Mouse (Mus musculus) embryonic facial prominence, embryonic 14.5 days (tissue): ENCODE results near the gene Ms4a10. TPM values are rescaled to one million over a fixed set of nuclear protein-coding genes. Genes with fewer than 3 reads are reported as not detected.

Experiments
- ATAC-seq: fragments of 200-750 bp; cut with Nextera tagmentation; 2 replicates; pipeline ENCODE4 v1.8.0; 2017; ENCODE audit warnings: low read depth, moderate number of reproducible peaks, moderate TSS enrichment
- DNase-seq: peaks from one replicate; pipeline ENCODE4 v3.0.0-alpha.2; 2015; ENCODE audit warnings: low spot score
- H3K27ac ChIP-seq: fragments of 300-500 bp; sonication (generic); replicated peaks from 2 replicates; pipeline ENCODE4 v1.5.1; 2014; ENCODE audit warnings: low read depth, mild to moderate bottlenecking, low read length, moderate library complexity
- H3K27me3 ChIP-seq: fragments of 300-500 bp; sonication (generic); replicated peaks from 2 replicates; pipeline ENCODE4 v1.6.1; 2014; ENCODE audit warnings: low read length; ENCODE audit not compliant: control insufficient read depth, insufficient read depth
- H3K36me3 ChIP-seq: fragments of 300-500 bp; sonication (generic); 2 replicates; pipeline ENCODE4 v1.6.1; 2014; ENCODE audit warnings: low read length, mixed read lengths; ENCODE audit not compliant: control insufficient read depth, insufficient read depth
- H3K4me1 ChIP-seq: fragments of 300-500 bp; sonication (generic); 2 replicates; pipeline ENCODE4 v1.6.1; 2014; ENCODE audit warnings: antibody characterized with exemption, low read length; ENCODE audit not compliant: control insufficient read depth, insufficient read depth
- H3K4me2 ChIP-seq: fragments of 300-500 bp; sonication (generic); 2 replicates; pipeline ENCODE4 v1.6.1; 2014; ENCODE audit warnings: low read depth, mild to moderate bottlenecking, low read length, moderate library complexity, mixed read lengths
- H3K4me3 ChIP-seq: fragments of 300-500 bp; sonication (generic); 2 replicates; pipeline ENCODE4 v1.5.1; 2014; ENCODE audit warnings: low read depth, mild to moderate bottlenecking, low read length
- H3K9ac ChIP-seq: fragments of 300-500 bp; sonication (generic); 2 replicates; pipeline ENCODE4 v1.6.1; 2014; ENCODE audit warnings: low read depth, mild to moderate bottlenecking, low read length, moderate library complexity, mixed read lengths
- H3K9me3 ChIP-seq: fragments of 300-500 bp; sonication (generic); 2 replicates; pipeline ENCODE4 v1.6.1; 2016; ENCODE audit warnings: low read length; ENCODE audit not compliant: control insufficient read depth
- WGBS: fragments of 180-500 bp; shearing (Covaris S2); extraction: QIAGEN DNeasy Blood & Tissue Kit; methylation state at CpG from one replicate; pipeline ENCODE4 v1.1.7; 2014; 5-methylcytosine and 5-hydroxymethylcytosine counted together
- polyA plus RNA-seq: library from polyadenylated mRNA; unstranded; fragments of >200 nt; fragmentation: Nextera tagmentation; extraction: Ambion mirVana; gene quantifications from 2 replicates; pipeline ENCODE4 v1.2.1, GENCODE M21; 2014

The Ms4a10 gene
- polyA plus RNA-seq: 0.53 and 0.89 TPM in 2 replicates

DNA sequence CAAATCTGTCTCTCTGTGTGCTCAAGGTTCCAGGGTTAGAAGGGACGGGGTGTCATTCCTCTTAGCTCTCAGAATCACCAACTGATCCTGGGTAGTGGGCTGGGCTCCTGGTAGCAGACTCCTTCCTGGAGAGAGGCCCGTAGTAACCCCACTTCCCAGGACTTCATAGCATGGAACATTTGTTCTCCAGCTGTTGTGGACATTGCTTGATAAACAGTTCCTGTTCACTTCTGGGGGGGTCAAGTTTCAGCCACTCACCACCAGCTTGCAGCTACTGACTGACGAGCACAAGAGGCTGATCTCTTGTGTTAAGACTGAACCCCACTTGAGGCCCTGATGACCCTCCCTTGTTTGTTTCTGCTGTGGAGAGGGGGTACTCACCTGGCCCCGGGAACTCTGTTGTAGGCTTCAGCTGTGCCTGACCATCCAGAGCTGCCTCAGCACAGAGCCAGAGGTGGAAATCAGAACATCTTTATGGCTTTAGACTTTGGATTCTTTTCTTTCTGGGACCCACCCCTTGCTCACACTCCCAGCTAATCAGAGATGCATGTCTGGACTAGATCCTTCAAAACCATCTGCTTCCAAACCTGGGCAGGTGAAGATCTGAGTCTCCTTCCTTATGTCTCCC is at the start of gene Ms4a10:
Ms4a10 (minus strand) TSS at position 433 of the 628 bp plus-strand sequence.
- 34% methylated on average over 4 of the region's 4 CpGs for WGBS
- Histone ChIP-seq H3K27ac (no peak within 1 kb of the TSS), H3K36me3 (no peaks in the 10 kb centered on the region), H3K9ac (no peak within 1 kb of the TSS), H3K4me3 (no peak within 1 kb of the TSS), H3K4me2 (no peak within 1 kb of the TSS), H3K9me3 (no peaks in the 10 kb centered on the region), H3K27me3 (no peaks in the 10 kb centered on the region), H3K4me1 (0 out of 2 replicates have a peak, but pooled peaks cover 5% of the 10 kb centered on the region)
- peak; percentile 82 for DNase-seq
- peak; percentile 81 for ATAC-seq

GRCm38 (mm10) chr19:11022382-11022781 is 47.9 kb upstream of the Ms4a10 start:
- ATAC-seq: no peak

DNA sequence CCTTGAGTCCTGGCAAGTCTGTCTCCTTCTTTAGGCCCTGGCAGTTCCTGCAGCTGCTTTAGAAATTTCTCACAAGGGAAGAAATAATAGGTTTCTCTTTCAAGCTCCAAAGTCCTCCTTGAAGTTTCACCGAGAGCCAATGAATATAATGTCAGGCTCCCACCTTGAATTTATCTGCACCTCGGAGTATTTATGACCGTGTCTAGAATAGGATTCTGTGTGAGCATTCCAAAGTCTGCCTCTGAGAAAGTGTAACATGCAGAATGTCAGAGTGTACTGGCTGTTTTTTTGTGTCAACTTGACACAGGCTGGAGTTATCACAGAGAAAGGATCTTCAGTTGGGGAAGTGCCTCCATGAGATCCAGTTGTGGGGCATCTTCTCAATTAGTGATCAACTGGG is 43.4 kb upstream of the Ms4a10 start, which contains the start of gene Ms4a18:
Ms4a18 (minus strand) TSS at position 141 of the 400 bp plus-strand sequence.
- no peak within 1 kb of the TSS for H3K4me3 ChIP-seq
- no peaks in the 10 kb centered on the region for H3K36me3 ChIP-seq
- DNase-seq: no peak
- 88% methylated on average over 3 of the region's 3 CpGs for WGBS
- ATAC-seq: no peak
- no peaks in the 10 kb centered on the region for H3K9me3 ChIP-seq
- no peaks in the 10 kb centered on the region for H3K4me1 ChIP-seq
- H3K27me3 ChIP-seq: no peaks in the 10 kb centered on the region
- no peak within 1 kb of the TSS for H3K27ac ChIP-seq
- no peak within 1 kb of the TSS for H3K9ac ChIP-seq
- no peak within 1 kb of the TSS for H3K4me2 ChIP-seq

More at GRCm38 (mm10) chr19:11022382-11022781, 47.9 kb upstream of the Ms4a10 start:
- no peak overlapping the region for H3K27ac ChIP-seq
- H3K9ac ChIP-seq: no peak overlapping the region
- H3K4me1 ChIP-seq: no peaks in the 10 kb centered on the region
- H3K4me2 ChIP-seq: no peak overlapping the region
- no peaks in the 10 kb centered on the region for H3K36me3 ChIP-seq
- no peak overlapping the region for H3K4me3 ChIP-seq
- DNase-seq: no peak
- H3K9me3 ChIP-seq: no peaks in the 10 kb centered on the region
- H3K27me3 ChIP-seq: no peaks in the 10 kb centered on the region

GRCm38 (mm10) chr19:11017251-11017650 is 42.8 kb upstream of the Ms4a10 start:
- no peaks in the 10 kb centered on the region for H3K27me3 ChIP-seq
- H3K4me2 ChIP-seq: no peak overlapping the region
- H3K36me3 ChIP-seq: no peaks in the 10 kb centered on the region
- 79% methylated on average over 2 of the region's 2 CpGs for WGBS
- ATAC-seq (no peak), DNase-seq (no peak)
- H3K9me3 ChIP-seq: no peaks in the 10 kb centered on the region
- H3K4me3 ChIP-seq: no peak overlapping the region
- no peaks in the 10 kb centered on the region for H3K4me1 ChIP-seq
- H3K27ac ChIP-seq: no peak overlapping the region
- H3K9ac ChIP-seq: no peak overlapping the region

GRCm38 (mm10) chr19:11015998-11016397 is 41.5 kb upstream of the Ms4a10 start:
- no peak for DNase-seq
- Histone ChIP-seq H3K4me3 (no peak overlapping the region), H3K4me1 (no peaks in the 10 kb centered on the region), H3K27ac (no peak overlapping the region), H3K9me3 (no peaks in the 10 kb centered on the region), H3K36me3 (no peaks in the 10 kb centered on the region), H3K4me2 (no peak overlapping the region), H3K27me3 (no peaks in the 10 kb centered on the region), H3K9ac (no peak overlapping the region)
- no peak for ATAC-seq
- WGBS: 72% methylated on average over 1 of the region's 1 CpGs

DNA sequence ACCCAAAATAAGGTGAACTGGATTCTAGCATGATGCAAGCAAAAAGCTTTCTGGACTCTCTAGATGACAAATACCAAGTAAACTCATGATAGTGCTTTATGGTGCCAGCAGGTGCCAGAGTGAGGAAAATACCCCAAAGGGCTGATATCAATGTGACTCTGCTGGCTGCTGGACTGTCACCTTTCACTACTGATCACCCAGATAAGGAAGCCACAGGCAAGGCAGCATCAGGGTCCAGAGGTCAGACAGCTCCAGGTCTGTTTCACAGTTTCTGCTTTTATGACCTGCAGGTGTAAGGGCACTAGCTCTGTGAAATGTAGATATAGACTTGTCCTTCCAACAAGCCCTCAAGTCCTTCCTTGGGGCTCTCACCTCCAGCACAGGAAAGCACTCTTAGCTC is 41.0 kb upstream of the Ms4a10 start:
- DNase-seq: no peak
- Histone ChIP-seq H3K4me1 (no peaks in the 10 kb centered on the region), H3K9ac (no peak overlapping the region), H3K4me2 (no peak overlapping the region), H3K27me3 (no peaks in the 10 kb centered on the region), H3K9me3 (no peaks in the 10 kb centered on the region), H3K36me3 (no peaks in the 10 kb centered on the region), H3K4me3 (no peak overlapping the region), H3K27ac (no peak overlapping the region)
- ATAC-seq: no peak

DNA sequence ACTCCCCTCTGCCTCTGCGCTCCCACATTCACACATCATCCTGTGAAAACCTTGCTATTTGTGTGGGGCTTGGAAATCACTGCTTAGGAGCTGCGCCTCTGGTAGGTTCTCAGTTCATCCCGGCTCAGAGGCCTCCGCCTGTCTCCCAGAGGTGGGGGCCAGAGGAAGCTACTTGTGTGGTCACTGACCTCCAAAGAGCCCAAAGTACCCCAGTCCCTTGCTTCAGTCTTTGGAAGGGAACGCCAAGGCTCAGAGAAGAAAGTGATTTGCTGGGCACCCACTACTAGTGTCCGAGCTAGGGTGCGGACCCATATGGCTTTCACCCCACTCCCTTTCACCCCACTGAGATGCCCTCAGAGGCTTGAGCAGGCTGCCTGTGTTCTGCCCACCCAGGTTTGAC is 18.7 kb upstream of the Ms4a10 start, which contains the start of gene Ms4a15:
Ms4a15 (minus strand) TSS at position 101 of the 400 bp plus-strand sequence.
- Histone ChIP-seq H3K9ac (no peak within 1 kb of the TSS), H3K4me1 (no peaks in the 10 kb centered on the region), H3K36me3 (no peaks in the 10 kb centered on the region), H3K27ac (no peak within 1 kb of the TSS), H3K4me3 (no peak within 1 kb of the TSS), H3K4me2 (no peak within 1 kb of the TSS), H3K27me3 (no peaks in the 10 kb centered on the region; the same call in 1 of the 2 replicates), H3K9me3 (no peaks in the 10 kb centered on the region)
- DNase-seq (no peak), ATAC-seq (no peak)
- 78% methylated on average over 7 of the region's 7 CpGs for WGBS

- ATAC-seq: no peak
- Histone ChIP-seq H3K4me3 (no peak overlapping the region), H3K27ac (no peak overlapping the region), H3K4me2 (no peak overlapping the region), H3K27me3 (no peaks in the 10 kb centered on the region; the same call in 1 of the 2 replicates), H3K4me1 (no peaks in the 10 kb centered on the region), H3K9ac (no peak overlapping the region), H3K9me3 (no peaks in the 10 kb centered on the region), H3K36me3 (no peaks in the 10 kb centered on the region)
- DNase-seq: no peak
Measured at GRCm38 (mm10) chr19:10991911-10992310, 17.4 kb upstream of the Ms4a10 start.

DNA sequence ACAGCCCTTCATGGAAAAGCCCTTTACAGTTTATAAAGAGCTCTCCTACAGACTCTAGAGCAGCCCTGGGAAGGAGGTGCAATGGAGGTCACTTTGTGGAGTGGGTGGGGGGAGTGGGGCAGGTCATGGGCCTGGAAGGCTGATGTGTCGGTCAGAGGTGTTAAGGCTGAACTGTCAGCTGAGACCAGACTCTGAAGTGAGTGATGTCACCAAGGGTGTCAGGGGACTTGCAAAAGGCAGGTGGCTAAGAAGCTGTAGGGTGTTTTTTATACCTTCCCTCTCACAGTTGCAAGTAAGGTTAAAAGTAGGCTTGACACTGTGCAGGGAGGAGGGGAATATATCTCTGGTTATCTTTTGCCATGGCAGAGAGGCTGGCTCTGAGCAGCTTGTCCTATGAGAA is 16.3 kb upstream of the Ms4a10 start:
- 53% methylated on average over 1 of the region's 1 CpGs for WGBS
- no peak for ATAC-seq
- H3K27ac ChIP-seq: no peak overlapping the region

More for the DNA sequence above, 16.3 kb upstream of the Ms4a10 start:
- H3K4me2 ChIP-seq: no peak overlapping the region
- H3K9ac ChIP-seq: no peak overlapping the region
- no peak for DNase-seq
- no peaks in the 10 kb centered on the region for H3K4me1 ChIP-seq
- H3K4me3 ChIP-seq: no peak overlapping the region
- H3K36me3 ChIP-seq: no peaks in the 10 kb centered on the region
- H3K27me3 ChIP-seq: no peaks in the 10 kb centered on the region; the same call in 1 of the 2 replicates
- no peaks in the 10 kb centered on the region for H3K9me3 ChIP-seq
